Mouse (Mus musculus) adrenal gland, postnatal 25 days (tissue): ENCODE measurements around the gene Colca2. TPM values are rescaled to one million over a fixed set of nuclear protein-coding genes. Genes with fewer than 3 reads are reported as not detected.

ENCODE experiments used
- DNase-seq: peaks from one replicate; pipeline ENCODE4 v3.0.0; 2021; ENCODE audit warnings: mixed read lengths
- long read RNA-seq: library from polyadenylated mRNA; stranded (forward); transcript quantifications from one replicate; pipeline ENCODE4 v2.0.0, GENCODE M21; 2021
- total RNA-seq: library from RNA; stranded (reverse); gene quantifications from 2 replicates; pipeline ENCODE4 v1.2.3, GENCODE M21; 2021

Gene Colca2
- 2.7 and 3.6 TPM in 2 replicates for total RNA-seq
- long read RNA-seq, partial matches to known transcripts: 0 of 5 reads
- long read RNA-seq, other reads (novel, unspliced or antisense): 2 of 5 reads

GRCm38 (mm10) chr9:51278500-51279381 is at the start of gene Colca2:
TSS of gene Colca2 (minus strand) at chr9:51278569.
- DNase-seq: peak; percentile 82

- no peak for DNase-seq
These were observed 49.2 kb upstream of the Colca2 start for GRCm38 (mm10) chr9:51327555-51327903.

GRCm38 (mm10) chr9:51326619-51327554 is 48.5 kb upstream of the Colca2 start:
- no peak for DNase-seq

GRCm38 (mm10) chr9:51324406-51325065 is 46.2 kb upstream of the Colca2 start:
- no peak for DNase-seq

GRCm38 (mm10) chr9:51320096-51320495 is 41.7 kb upstream of the Colca2 start:
- no peak for DNase-seq

- DNase-seq: no peak
These were observed 39.9 kb upstream of the Colca2 start for GRCm38 (mm10) chr9:51318246-51318645.

- no peak for DNase-seq
These were observed 39.0 kb upstream of the Colca2 start for GRCm38 (mm10) chr9:51317322-51317721.

GRCm38 (mm10) chr9:51315402-51316063 is 37.2 kb upstream of the Colca2 start:
- no peak for DNase-seq

- DNase-seq: no peak
These were observed 34.4 kb upstream of the Colca2 start for GRCm38 (mm10) chr9:51312554-51313317.

- DNase-seq: no peak
These were observed 32.1 kb upstream of the Colca2 start for GRCm38 (mm10) chr9:51310515-51310914.

- DNase-seq: no peak
These were observed 28.0 kb upstream of the Colca2 start for GRCm38 (mm10) chr9:51306351-51306750.

GRCm38 (mm10) chr9:51305146-51305545 is 26.8 kb upstream of the Colca2 start:
- DNase-seq: no peak

- DNase-seq: no peak
These were observed 25.6 kb upstream of the Colca2 start for GRCm38 (mm10) chr9:51303980-51304379.

- DNase-seq: no peak
These were observed 15.2 kb upstream of the Colca2 start for GRCm38 (mm10) chr9:51293541-51293940.

GRCm38 (mm10) chr9:51292674-51293073 is 14.3 kb upstream of the Colca2 start:
- peak; percentile 57 for DNase-seq

- no peak for DNase-seq
These were observed 12.6 kb upstream of the Colca2 start for GRCm38 (mm10) chr9:51290980-51291379.

- no peak for DNase-seq
These were observed 7.7 kb upstream of the Colca2 start for GRCm38 (mm10) chr9:51286079-51286478.

- no peak for DNase-seq
These were observed 403 bp downstream of the Colca2 start for GRCm38 (mm10) chr9:51277834-51278498.

- DNase-seq: peak; percentile 37
These were observed 3.7 kb downstream of the Colca2 start for GRCm38 (mm10) chr9:51274678-51275077.

GRCm38 (mm10) chr9:51273581-51274154 is 4.7 kb downstream of the Colca2 start:
- no peak for DNase-seq
